Mouse (Mus musculus): ENCODE data around the gene Apobr.

The Apobr gene

DNA sequence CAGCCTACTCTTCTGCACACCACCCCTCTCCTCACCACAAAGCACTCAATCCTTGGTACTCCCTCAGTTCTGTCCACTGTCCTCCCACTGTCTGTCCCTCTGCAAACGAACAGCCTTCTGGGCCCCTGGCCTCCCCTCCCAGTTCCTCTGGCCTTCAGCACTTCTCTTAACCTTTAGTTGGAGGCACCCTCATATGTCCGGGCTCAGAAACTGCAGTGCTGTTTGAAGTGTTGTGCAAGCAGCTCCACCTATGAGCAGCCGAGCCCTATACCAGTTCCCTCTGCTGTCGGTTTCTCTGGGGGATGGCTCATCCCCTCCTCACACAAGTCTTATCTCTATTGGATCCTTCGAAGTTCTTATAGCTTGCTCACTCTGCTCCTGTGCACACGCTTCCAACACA, 11.7 kb downstream of the Apobr start:
- DNase-seq (ENCODE audit: extremely low read depth, low read depth, low spot score) = no peak

DNA sequence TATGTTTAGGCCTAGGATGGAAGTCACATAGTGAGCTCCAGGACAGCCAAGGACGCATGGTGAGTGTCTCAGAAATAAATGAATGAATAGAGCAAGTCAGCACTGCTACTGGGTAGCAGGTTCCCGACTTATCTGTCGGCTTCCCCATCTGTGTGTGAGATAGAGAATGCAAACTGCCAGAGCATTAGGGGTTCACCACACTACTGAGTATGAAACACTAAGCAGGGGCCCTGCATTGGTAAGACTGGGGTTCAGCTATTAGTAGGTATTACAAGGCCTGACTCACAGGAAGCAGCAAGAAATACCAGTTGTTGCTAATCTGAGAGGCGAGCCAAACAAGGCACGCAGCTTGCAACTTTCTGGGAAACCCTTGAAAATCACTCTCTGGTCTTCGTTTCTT, 14.2 kb downstream of the Apobr start:
- DNase-seq (ENCODE audit: extremely low read depth, low read depth, low spot score) = no peak

DNA sequence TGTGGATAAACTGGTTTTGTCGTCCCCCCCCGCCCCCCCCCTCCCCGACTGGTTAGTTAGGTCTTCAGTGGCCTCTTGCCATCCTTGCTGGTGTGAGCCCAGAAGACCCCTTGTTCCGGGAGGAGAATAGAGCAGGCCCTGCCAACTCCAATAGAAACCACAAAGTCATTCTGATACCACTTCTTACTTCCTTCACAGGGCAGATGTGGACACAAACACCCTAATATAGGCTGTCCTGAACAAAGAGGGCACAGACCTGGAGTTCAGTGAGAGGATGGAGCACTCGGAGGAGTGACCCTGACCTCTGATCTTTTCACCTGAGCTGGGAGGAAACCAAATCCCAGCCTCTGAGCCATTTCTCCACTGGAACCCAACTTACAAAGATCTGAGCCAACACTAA, 17.2 kb downstream of the Apobr start:
- no peak for DNase-seq (ENCODE audit: extremely low read depth, low read depth, low spot score)

DNA sequence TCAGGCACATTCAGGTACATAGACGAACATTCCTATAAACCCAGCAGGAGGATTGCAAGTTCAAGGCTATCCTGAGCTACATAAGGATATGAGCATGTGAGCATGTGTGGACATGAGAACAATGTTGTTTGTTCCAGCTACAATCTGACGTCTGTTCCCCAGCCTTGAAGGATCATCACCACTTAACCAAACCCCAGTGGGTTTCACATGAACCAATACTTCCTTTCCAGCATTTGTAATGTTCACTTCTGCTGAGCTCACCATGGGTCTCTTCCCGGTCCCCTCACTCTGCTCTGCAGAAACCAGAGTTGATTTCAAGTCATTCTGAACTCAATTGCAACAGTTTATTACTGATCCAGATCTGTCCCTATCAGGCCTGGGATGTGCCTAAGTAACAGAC, 17.9 kb downstream of the Apobr start:
- no peak for DNase-seq (ENCODE audit: extremely low read depth, low read depth, low spot score)

DNA sequence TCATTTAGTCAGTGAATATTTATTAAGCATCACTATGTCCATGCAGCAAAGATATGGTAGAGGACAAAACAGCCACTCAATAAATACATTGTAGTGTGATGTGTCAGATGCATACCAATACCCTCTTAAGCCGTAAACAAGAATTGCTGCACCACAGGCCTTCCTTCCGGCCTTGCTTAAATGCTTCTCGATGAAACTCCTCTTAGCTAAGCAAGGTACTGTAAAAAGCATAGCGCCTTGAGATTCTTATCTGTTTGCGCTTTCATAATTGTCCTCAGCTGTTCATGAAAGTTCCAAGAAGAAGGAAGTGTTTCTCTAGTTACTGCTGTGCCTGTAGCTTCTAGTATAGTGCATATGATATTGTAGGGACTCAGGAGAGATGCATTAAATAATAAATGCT, 21.9 kb downstream of the Apobr start:
- DNase-seq (ENCODE audit: extremely low read depth, low read depth, low spot score) = no peak

DNA sequence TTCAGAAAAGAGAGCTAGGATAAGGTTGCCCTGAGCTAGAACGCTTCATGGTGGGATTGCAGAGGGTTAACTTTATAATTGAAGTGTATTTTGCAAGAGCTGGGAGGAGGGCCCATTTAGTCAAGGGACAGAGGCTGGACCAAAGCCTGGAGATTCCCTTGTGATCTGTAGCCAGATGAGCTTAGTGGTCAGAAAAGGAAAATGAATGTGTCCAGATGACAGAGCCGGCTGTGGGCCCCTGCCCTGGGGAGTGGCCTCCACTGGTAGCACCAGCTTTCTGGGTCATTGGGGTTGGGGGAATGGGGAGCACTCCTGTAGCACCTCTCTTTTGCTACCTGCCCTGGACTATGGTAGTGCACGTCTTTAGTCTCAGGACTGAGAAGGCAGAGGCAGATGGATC, 22.3 kb downstream of the Apobr start:
- DNase-seq (ENCODE audit: extremely low read depth, low read depth, low spot score) = no peak

DNA sequence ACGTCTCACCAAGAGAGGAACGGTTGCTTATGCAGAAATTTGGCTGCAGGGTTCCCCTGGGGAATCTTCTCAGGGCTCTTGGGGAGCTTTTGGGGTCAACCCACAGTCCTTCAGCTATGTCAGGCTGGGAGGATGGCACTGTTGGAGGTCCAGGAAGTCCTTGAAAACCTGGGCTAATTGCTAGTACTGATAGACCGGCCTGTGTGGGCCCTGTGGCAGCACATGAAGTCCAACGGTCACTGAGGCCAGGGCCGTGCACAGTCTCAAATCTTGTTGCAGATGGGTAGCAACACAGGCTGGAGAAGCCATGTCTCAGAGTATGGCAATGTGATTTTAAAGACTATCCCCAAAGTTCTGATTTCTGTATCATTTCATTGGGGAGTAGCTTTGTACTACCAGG, 23.1 kb downstream of the Apobr start:
- DNase-seq (ENCODE audit: extremely low read depth, low read depth, low spot score) = no peak

DNA sequence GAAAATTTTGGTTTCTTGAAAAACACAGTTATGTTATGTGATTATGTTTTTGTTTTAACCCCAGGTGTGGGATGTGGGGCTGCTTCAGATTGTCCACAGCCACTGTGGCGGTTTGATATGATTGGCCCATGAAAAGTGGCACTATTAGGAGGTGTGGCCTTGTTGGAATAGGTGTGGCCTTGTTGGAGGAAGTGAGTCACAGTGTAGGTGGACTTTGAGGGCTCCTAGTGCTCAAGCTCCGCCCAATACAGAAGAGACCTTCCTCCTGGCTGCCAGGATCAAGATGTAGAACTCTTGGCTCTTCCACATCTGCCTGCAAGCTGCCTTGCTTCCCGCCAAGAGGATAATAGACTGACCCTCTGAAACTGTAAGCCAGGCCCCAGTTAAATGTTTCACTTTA, 28.0 kb downstream of the Apobr start:
- DNase-seq (ENCODE audit: extremely low read depth, low read depth, low spot score) = no peak

DNA sequence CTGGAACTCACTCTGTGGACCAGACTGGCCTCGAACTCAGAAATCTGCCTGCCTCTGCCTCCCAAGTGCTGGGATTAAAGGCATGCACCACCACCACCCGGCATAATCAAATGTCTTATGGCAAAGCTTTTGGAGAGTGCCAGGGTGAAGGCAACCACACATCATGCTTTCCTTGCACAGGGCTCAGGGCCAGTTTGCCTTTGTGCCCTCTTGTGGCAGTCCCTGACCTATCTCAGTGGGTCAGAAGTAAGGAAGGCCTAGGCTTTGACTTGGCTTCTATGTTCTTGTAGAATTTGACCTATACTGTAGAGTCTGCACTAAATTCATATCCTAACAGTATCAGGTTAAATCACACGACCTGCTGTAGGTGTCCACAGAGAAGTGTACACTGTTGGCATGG, 32.0 kb downstream of the Apobr start:
- DNase-seq (ENCODE audit: extremely low read depth, low read depth, low spot score) = no peak

DNA sequence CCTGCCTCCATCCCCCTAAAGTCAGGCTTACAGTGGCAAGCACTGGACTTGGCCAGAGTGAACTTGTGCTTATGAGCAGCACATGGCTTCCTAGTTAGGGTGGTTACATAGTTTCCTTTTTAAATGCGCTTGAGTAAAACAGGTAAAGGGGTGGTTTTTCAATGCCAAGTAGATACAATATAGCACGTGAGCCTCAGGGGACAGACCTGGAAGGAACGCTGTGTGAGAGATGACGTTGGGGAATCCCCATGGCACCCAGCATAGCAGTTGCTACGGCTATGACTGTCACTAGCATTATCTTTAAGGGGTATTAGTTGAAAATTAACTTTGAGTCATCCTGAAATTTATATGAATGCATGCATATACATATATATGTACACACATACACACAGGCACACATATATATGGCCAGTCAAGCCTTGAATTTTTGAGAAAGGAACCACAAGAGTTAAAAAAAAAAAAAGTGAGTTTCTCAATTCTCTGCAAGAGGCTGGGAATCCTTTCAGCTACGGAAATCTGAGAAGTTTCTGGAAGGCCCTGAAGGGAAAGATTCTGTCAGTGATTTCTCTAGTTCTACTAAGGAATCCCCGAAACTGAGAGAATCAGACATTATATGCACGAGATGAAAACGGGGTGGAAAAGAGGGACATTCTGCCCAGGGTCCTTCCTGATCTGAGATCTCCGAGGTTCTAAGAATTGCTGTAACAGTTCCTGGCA, 35.0 kb downstream of the Apobr start:
- DNase-seq (ENCODE audit: extremely low read depth, low read depth, low spot score) = no peak

DNA sequence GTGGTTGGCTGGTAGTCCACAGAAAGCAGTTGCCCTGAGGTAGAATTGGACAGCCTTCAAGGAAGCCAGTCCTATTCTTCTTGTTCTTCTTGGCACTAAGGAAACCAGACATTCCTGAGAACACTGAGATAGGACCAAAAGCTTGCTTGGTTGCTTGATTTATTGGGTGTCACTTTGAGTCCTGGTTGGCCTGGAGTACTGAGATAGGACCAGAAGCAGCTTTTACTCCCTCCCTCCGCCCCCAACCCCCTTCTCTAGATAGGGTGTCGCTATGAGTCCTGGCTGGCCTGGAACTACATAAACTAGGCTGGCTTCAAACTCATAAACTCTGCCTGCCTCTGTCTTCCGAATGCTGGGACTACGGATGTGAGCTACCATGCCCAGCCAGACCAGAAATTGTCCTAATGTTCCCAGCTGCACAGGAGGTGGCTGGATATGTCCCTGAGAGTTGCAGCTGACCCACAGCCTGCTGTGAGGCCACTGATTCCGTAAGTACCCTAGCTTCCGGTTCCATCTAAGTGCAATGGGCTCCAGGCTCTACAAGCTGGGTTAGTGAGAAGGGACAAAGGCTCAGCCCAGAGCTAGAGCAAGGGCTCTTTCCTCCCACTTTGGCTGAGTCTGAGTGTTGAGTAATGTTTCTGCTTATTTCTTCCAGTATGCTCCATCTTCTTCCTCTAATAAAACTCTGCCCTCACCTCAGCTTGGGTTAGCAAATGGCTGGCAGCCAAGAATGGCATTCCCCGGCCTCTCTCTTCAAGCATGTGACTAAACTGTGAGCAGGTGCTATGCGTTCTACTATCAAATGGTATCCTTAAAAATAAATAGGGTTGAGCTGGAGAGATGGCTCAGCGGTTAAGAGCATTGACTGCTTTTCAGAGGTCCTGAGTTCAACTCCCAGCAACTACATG, 37.0 kb downstream of the Apobr start:
- peak; percentile 85 for DNase-seq (ENCODE audit: extremely low read depth, low read depth, low spot score)

DNA sequence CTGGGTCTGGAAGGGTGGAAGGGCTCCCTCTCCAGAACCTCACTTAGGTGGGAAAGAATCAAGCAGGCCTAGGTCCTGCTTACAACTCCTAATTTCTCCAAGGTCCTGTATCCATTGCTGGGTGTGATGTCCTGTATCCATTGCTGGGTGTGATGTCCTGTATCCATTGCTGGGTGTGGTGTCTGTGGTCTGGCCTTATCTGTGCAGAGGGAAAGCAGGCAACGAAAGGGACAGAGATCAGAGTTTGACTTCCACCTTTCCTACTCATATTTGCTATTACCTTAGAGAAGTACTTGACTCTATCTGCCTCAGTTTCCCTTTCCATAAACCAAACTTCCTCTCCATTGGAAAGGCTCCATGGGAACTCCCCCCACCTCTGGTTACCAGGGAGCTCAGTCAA, 38.6 kb downstream of the Apobr start:
- DNase-seq (ENCODE audit: extremely low read depth, low read depth, low spot score) = no peak

DNA sequence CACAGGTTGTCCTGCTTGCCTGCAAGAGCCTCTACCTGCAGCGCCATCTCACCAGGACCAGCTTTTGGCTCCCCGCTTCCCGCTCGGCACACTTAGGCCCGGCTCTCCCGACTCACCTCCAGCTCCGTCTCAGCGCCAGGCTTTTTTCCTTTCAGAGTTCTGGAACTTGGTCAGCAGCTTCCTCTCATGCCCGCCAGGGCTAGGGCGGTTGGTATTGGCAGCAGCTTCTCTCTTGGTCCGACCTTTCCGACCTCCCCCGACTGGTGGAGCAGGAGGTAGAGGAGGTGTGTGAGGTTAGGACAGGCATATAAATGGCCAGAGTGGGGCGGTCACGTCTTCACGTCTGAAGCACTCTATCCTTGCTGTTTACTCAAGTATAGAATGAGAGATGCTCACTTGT, 40.0 kb downstream of the Apobr start:
- DNase-seq (ENCODE audit: extremely low read depth, low read depth, low spot score) = no peak

DNA sequence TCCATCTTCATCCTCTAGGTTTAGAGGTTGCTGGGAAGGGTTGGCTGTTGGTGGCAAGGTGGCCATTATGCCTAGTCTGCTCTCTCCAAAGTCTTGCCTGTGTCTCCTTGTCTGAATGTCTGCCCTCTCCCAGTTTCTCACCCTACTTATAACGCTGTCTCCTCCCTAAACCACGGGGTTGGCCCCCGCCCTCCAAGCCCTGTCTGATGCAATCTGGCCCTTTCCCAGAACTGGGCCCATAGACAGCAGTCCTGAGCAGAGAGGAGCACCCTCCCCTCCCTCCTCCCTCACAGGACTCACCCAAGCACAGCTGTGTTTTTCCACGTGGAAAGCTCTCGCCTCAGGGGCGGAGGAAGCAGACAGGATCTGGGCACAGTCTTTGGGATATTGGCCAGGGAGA, 40.6 kb downstream of the Apobr start:
- no peak for DNase-seq (ENCODE audit: extremely low read depth, low read depth, low spot score)

DNA sequence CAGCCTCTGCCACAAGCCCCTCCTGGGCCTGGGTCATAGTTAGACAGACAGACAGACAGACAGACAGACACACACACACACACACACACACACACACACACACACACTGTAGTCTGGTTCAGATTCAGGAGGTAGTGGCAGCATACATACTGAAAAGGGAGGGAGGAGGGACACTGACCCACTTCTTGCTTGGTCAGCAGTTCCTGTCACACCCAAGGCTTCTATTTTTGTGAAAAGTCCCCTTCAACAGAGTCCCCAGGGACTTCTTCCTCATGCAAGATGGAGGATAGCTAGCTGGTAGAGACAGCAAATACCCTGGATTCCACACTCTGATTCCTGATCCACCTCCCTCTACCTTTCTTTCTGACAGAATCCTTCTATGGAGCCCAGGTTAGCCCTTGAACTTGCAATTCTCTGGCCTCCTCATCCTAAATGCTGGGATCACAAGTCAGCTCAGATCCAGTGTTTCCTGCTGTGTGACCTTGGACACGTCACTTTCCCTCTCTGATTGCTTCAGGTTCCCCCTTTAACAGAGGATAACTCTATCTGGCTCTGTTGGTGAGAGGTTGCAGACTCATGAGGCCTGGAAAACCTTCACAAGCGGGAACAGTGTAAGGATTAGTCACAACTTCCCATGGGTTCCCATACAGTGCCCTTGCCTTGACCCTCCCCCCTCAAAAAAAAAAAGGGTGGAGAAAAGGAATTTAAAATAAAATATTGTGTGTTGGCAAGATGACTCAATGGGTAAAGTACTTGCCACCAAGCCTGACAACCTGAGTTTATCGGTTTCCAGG, 41.3 kb downstream of the Apobr start:
- no peak for DNase-seq (ENCODE audit: extremely low read depth, low read depth, low spot score)

DNA sequence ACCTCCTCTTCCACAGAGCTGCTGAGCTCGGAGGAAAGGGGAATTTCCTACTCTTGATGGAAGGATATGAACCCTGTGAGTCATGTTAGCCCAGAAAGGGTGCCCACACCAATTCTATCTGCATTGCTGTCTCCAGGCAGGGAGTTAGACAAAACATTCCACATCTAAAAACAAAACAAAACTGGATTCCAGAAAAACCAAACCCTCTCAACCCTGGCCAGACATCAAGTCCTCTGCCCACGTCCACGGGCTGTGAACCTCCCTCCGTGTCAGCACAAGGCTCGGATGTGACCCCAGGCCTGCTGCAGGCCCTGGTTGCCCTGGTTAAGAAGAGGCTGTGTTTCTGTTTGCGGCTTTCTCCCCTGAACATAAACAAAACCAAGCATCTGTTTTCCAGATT, 43.4 kb downstream of the Apobr start:
- no peak for DNase-seq (ENCODE audit: extremely low read depth, low read depth, low spot score)

DNA sequence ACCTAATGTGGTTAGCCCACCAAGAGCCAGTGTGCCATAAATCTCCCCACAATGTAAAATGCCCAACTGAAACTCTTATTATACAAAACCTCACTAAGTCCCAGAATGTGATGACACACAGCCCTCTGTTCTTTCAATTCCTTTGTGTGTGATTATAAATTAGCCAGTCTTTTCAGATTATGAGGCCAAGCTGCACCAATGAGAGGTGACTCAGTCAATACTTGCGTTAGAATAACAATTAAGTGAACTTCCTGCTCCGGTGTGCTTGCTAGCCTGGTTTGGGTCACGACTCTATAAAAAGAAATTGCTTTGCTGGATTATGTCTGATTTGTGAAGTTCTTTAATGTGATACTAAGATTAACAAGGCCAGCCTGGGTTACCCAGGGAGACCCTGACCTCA, 45.2 kb downstream of the Apobr start:
- DNase-seq (ENCODE audit: extremely low read depth, low read depth, low spot score) = no peak

DNA sequence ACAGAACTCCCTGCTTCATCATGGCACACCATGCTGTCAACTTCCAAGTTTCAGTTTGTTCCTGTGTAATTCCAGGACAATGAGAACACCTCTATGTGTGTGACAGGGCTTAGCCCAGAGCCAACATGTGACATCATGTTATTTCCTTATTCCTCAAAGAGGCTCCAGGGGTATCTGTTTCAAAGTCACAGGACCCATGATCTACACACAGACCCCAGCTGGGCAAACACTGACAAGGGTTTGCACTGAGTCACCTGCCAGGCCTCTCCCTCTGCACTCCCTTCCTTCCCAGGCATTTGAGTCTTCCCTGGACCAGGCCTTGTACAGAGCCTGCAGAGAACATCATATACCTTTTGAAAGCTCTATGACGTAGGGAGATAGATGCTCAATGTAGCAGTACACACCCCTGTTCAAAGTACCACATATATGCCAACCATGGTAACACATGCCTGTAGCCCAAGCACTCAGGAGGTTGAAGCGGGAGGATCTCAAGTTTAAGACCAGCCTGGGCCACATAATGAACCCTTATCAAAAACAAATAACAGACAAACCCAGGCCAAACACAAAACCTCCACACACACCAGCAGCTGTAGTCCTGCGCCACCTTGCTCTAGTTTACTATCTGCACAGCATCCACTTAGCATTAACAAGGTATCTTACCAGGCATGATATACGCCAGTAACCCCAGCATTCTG, 46.2 kb downstream of the Apobr start, which contains the start of gene Nupr1:
Nupr1 (minus strand) TSS at position 38 of the 695 bp plus-strand sequence.
- DNase-seq (ENCODE audit: extremely low read depth, low read depth, low spot score) = no peak

DNA sequence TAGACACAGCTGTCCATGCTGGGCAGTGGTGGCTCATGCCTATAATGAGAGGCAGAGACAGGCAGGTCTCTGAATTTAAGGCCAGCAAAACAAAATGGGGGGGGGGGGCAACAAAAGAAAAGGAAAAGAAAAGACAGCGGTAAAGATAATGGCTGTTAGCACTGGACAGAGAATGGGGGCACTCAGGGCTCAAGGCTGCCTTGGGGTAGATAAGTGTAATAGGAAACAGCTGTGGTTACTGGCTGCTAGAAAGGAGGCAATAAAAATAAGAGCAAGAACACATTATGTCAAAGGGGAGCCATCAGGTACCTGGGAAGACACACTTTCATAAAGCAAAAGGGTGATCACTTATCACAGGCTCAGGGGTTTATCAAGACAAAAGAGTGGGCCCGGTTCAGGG, 47.7 kb downstream of the Apobr start:
- no peak for DNase-seq (ENCODE audit: extremely low read depth, low read depth, low spot score)

DNA sequence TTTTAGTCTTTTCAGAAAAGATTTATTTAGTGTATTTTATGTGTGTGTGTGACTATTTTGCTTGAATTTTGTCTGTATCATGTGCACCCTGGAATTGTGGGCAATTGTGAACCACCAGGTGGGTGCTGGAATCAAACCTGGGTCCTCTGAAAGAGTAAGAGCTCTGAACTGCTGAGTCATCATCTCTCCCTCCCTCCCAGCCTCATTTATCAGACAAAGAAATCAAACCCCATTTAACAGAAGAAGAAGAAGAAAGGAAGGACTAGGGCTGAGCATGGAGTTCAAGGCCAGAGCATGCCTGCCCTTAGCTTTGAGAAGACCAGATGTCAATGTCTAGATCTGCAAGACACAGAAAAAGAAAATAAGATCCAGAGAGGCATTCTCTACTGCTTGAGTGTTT, 50.6 kb downstream of the Apobr start:
- no peak for DNase-seq (ENCODE audit: extremely low read depth, low read depth, low spot score)

Measured in fat pad, adult 2 months (tissue).